Mouse (Mus musculus) monocyte, adult 59 days (primary cell): ENCODE measurements around the gene S100b. TPM values are rescaled to one million over a fixed set of nuclear protein-coding genes. Genes with fewer than 3 reads are reported as not detected.

ENCODE experiments used
- total RNA-seq, 2 experiments: library from RNA; stranded (reverse); gene quantifications; one replicate each; pipeline ENCODE4 v1.2.4; 2023

Gene S100b
- not detected for total RNA-seq

DNA sequence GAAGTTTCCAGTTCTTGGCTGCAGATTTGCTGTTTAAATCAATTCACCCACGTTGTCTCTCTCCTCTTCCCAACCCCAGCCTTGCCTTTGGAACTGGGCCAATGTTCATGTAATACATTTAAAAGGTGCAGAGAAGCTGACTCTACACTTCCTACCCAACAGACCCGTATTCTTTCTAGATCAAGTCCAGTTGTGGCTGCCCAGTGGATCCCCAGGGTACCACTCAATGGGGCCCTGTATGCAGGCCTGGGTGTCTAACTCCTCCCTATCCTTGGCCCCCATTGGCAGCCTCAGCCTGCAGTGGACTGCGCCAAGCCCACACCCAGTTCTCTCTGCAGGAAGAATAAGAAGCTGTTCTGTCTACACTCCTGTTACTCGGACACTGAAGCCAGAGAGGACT lies at the start of gene S100b:
Gene S100b (plus strand): TSS at position 318 of the 400 bp plus-strand sequence.

DNA sequence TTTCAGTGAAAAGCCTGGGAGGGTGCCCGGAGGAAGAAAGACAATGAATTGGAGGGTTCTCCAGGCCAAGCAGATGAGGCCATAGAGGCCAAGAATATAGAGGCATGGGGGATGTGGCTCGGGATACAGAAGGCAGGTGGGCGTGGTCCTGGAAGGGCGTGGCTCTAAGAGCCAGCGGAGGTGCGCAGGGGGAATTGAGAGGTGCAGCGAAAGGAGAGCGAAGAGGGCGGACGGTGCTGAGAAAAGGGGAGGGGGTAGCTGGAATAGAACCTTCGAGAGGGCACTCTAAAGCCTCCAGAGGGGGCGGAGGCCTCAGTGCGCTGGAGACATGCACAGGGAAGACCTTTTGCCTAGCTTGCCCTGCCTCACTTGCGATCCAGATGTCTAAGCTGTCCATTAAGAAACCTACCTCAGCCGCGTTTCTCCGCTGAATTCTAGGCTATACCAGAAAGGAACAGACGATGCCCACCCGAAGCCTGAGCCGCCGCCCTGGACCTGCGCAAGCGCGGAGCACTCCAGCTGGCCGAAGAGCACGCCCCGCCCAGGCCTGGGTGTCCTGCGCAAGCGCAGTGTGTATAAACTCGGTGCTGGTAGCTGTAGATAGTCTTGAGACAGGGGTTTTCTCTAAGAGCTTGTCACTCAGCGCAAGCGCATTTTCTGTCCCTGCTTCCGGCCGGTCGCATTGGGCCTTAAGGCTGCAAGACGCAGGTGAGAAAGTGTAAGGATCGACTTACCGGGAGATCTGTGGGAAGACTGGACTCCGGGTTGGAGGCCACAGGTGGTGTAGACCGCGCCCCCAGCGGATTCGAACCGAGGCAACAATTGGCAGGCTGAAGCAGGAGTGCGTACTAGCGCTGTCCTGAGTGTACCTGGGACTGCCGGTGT lies 16.1 kb upstream of the S100b start, which contains the start of gene Prmt2:
Gene Prmt2 (minus strand): TSS at position 525 of the 885 bp plus-strand sequence.

Other genes with a start within 250 kb of the S100b start
- gene Zfp280b, start 221.2 kb upstream of the S100b start, total RNA-seq, result 1 to 10 TPM; 3.4 to 3.6 TPM
- gene Slc5a4b, start 142.9 kb upstream of the S100b start, total RNA-seq, result not detected
- gene Slc5a4a, start 106.4 kb upstream of the S100b start, total RNA-seq, result not detected
- 1 to 10 TPM; 3.7 to 4.7 TPM for gene Prmt2, start 16.0 kb upstream of the S100b start, total RNA-seq
- 10 to 100 TPM in 1 of 2 experiments, 1 to 10 TPM in 1; 8.3 to 11.4 TPM for gene Dip2a, start 91.4 kb downstream of the S100b start, total RNA-seq
- 10 to 100 TPM in 1 of 2 experiments, 1 to 10 TPM in 1; 6.7 to 20.5 TPM for gene AC141477.1, start 186.6 kb downstream of the S100b start, total RNA-seq
- 10 to 100 TPM; 35.4 to 39.2 TPM for gene Pcnt, start 188.9 kb downstream of the S100b start, total RNA-seq
- gene 2610028H24Rik, start 195.2 kb downstream of the S100b start, total RNA-seq, result not detected
- 10 to 100 TPM; 34.7 to 38.6 TPM for gene Mcm3ap, start 215.1 kb downstream of the S100b start, total RNA-seq
- 1 to 10 TPM in 1 of 2 experiments, under 1 TPM in 1; 0.89 to 1.7 TPM for gene Ybey, start 215.3 kb downstream of the S100b start, total RNA-seq